Mouse (Mus musculus): Measurements from ENCODE around the gene Igfbp5.
A peak's percentile ranks its signal among the peaks of the same experiment; 100 is the strongest.

The Igfbp5 gene

GRCm38 (mm10) chr1:72869275-72869674 is 5.4 kb downstream of the Igfbp5 start:
- DNase-seq (ENCODE audit: low spot score), result no peak

DNA sequence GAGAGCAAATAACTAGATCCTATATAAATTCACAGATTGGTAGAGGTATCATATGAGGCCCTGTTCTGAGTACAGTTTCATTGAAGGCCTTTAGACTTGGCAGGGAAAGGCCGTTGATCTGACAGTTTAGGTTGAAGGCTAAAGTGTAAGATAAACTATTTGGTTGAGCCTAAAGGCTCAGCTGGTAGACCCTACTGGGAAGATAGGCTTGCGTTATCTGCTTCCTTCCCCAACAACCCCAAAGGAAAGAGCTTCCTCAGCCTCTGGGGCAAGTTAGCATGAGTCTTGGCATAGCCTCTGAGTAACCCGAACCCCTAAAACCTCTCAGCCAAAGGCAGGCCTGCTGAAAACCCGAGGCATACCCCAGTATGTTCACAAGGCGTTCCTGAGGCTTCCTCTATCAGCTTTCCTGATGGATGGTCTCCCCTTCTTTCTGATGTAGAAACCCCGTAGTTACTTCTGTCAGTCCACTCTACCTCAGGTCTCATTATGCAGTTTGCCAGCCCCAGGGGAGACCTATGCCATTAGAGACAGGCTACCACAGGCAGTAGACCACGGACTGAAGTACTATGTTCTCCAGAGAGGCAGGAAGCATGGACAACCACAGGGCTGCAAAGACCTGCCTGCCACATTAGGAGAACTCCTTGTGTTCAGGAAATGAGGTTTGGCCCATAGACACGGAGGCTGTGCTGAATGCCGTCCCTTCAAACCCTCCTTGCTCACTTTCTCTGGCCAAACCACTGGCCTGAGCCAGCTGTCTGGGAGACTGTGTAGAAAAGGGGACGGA is 6.1 kb downstream of the Igfbp5 start:
- DNase-seq (ENCODE audit: low spot score), result no peak

GRCm38 (mm10) chr1:72867346-72867745 is 7.3 kb downstream of the Igfbp5 start:
- no peak for DNase-seq (ENCODE audit: low spot score)

DNA sequence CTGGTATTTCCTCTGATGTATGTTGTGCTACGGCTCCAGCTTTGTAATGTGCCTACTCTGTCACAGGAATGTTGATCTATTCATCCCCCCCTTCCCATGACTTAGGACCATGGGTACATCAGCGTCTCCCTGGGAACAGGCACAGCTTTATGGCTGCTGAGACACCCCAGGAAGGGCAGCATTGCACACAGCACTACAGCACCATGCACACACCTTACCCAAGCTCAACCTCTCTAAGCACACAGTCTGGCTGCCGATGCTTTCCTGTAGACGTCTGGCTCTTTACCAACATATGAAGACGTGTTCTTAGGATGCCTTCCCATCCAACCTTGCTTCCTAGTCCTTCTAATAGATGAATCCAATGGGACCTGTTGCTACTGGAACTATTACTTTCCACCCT is 8.3 kb downstream of the Igfbp5 start:
- DNase-seq (ENCODE audit: low spot score), result no peak

DNA sequence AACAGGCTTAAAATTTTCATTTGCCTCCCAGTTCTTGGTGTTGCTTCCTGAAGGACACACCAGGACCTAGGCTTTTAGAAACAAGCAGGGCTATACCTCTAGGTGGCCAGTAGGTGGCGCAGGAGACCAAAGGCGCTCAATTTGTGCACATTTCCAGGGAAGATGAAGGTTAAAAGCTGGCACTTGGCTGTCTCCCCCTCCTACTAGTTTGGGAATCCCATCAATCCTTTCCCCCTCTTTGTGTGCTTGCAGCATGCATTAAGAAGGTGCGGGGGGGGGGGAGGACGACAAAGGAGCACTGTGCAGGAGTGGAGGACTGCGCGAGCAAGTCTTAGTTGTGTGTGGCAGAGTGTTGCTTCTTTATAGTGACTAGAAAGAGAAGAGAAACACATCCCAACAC is 8.8 kb downstream of the Igfbp5 start:
- peak; percentile 80 for DNase-seq (ENCODE audit: low spot score)

- DNase-seq (ENCODE audit: low spot score), result no peak
These were observed 10.4 kb downstream of the Igfbp5 start for GRCm38 (mm10) chr1:72864272-72864671.

DNA sequence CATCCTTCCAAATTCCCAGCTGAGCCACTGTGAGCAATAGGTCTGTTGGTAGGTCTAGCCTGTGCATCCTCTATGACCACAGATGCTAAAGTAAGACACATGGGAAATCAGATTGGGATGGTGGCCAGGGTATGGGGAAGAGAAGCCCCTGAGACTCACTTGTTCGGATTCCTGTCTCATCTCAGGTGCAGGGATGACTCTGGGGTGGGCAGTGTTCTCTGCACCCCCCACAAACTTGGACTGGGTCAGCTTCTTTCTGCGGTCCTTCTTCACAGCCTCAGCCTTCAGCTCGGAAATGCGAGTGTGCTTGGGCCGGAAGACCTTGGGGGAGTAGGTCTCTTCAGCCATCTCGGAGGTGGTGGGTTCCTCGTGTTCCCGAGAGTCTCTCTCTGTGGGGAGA is 11.0 kb downstream of the Igfbp5 start:
- no peak for DNase-seq (ENCODE audit: low spot score)

- no peak for DNase-seq (ENCODE audit: low spot score)
These were observed 12.4 kb downstream of the Igfbp5 start for GRCm38 (mm10) chr1:72862248-72862647.

DNA sequence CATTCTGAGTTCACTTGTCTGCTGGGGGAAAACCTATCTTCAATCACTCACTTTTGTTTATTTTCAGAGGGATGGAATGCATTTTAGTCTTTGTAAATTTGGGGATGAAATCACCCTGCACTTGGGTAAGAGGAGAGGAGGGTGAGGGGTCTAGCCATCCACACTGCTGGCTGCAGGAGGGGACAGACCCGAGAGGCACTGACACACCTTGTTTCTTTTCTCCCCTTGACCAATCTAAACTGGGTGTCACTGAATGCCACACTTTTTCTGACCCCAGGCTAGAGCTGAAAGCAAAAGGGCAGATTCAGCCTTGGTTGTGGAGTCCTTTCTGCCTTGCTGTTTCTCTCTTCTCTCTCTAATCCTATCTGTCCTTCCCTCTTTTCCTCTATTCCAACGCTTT is 13.0 kb downstream of the Igfbp5 start:
- no peak for DNase-seq (ENCODE audit: low spot score)

GRCm38 (mm10) chr1:72860502-72860901 is 14.2 kb downstream of the Igfbp5 start:
- no peak for DNase-seq (ENCODE audit: low spot score)

DNA sequence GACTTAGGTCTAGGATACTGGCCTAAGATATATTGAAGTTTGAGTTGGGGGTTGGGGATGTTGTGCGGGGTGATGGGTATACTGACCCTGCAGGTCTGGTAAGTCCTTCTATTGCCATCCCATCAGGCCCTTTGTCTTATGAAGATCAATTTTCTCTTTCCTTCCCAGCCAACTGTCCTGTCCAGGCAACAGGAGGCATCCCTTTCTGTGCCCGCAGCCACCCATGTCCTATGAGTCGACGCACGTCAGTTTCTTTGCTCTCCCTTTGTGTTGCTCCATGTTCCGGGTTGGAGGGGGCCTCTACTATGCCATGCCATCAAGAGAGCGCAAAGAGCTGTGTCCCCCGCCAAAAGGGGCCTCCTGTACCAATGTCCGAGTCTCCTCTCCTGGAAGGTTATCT is 14.7 kb downstream of the Igfbp5 start:
- no peak for DNase-seq (ENCODE audit: low spot score)

DNA sequence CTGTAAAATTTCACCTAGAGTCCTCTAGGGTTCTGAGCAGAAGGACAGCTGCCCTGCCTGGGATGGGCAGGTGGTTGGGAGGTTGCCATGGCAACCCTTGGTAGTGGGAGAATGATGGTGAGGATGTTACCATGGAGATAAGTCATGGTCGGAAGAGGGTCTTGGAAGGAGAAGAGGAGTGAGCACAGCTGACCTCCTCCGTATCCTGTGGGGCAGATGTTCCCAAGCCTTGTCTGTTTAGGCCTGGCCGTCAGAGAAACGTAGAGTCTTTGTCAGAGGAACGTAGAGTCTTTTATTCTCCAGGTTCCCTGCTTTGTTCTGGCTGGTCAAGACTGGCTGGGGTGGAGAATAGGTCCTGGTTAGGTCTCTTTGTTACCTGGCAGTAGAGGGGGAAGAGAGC is 15.8 kb downstream of the Igfbp5 start:
- DNase-seq (ENCODE audit: low spot score), result no peak

DNA sequence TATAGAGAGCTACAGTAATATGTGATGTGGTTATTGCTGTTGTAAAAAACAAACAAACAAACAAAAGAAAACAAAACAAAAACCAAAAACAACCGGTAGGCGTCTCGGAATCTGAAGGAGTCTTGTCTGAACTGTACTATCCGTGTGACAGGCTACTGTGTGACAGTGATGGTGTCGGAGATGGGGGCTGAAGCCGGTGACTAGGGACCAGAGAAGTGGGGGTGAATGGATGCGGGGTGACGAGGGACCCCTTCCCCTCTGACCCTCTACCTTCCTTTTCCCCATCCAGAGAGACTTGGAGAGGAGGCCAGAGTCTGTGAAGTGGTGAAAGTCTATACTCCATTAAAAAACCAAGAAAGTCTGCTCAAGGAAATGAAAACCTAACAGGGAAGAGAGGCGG is 16.4 kb downstream of the Igfbp5 start:
- DNase-seq (ENCODE audit: low spot score), result no peak

GRCm38 (mm10) chr1:72857631-72858030 is 17.1 kb downstream of the Igfbp5 start:
- no peak for DNase-seq (ENCODE audit: low spot score)

- no peak for DNase-seq (ENCODE audit: low spot score)
These were observed 17.5 kb downstream of the Igfbp5 start for GRCm38 (mm10) chr1:72857142-72857541.

GRCm38 (mm10) chr1:72856209-72856909 is 18.3 kb downstream of the Igfbp5 start:
- DNase-seq (ENCODE audit: low spot score), result no peak

- DNase-seq (ENCODE audit: low spot score), result no peak
These were observed 19.0 kb downstream of the Igfbp5 start for GRCm38 (mm10) chr1:72855729-72856128.

GRCm38 (mm10) chr1:72854337-72855237 is 20.1 kb downstream of the Igfbp5 start:
- no peak for DNase-seq (ENCODE audit: low spot score)

DNA sequence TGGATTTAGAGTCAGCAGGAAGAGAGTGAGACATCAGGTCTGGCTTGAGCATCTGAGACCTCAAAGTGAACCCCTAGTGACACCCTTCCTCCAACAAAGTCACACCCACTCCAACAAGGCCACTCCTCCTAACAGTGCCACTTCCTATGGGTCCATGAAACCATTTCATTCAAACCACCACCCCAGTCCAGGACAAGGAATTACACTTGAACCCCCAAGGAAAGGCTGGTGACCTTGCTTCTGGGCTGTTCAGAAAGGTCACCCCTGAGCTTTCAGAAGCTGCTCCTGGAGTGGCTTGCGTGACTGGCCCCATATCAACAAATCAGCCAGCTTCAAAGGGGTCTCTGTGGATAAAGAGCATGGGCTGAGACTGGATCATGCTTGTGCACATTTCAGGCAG is 20.9 kb downstream of the Igfbp5 start:
- no peak for DNase-seq (ENCODE audit: low spot score)

DNA sequence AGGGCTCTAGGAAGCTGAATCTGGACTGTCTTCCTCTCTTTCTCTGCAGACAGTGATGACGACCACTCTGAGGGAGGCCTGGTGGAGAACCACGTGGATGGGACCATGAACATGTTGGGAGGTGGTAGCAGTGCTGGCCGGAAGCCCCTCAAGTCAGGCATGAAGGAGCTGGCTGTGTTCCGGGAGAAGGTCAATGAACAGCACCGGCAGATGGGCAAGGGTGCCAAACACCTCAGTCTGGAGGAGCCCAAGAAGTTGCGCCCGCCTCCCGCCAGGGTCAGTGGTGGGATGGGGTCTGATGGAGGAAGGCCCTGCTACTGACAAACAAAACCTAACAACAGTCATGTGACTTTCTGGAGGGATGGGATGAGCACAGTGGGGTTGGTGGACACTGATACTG is 25.6 kb downstream of the Igfbp5 start:
- no peak for DNase-seq (ENCODE audit: low spot score)

GRCm38 (mm10) chr1:72847849-72848380 is 26.8 kb downstream of the Igfbp5 start:
- DNase-seq (ENCODE audit: low spot score), result no peak

DNA sequence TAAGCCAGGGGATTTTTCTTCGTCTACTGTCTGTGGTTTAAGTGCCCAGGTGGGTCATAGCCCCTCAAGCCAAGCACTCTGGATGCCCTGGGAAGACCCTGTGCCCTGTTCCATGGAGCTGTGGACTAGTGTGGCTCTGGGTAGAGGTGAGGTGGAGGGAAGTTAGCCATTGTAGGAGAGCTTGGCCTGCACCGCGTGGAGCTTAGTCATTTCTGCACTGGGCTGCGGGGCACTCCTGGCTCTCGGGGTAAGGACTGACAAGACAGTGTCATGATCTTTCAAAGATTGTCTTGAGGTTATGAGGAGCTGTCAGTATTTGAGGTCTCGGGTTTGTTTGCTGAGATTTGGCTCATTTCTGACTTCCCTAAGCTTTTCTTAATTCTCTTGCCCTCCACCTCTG is 30.0 kb downstream of the Igfbp5 start:
- no peak for DNase-seq (ENCODE audit: low spot score)

All from urinary bladder, postnatal 25 days (tissue).